Mouse (Mus musculus): ENCODE data around the gene Mmgt1.

DNA sequence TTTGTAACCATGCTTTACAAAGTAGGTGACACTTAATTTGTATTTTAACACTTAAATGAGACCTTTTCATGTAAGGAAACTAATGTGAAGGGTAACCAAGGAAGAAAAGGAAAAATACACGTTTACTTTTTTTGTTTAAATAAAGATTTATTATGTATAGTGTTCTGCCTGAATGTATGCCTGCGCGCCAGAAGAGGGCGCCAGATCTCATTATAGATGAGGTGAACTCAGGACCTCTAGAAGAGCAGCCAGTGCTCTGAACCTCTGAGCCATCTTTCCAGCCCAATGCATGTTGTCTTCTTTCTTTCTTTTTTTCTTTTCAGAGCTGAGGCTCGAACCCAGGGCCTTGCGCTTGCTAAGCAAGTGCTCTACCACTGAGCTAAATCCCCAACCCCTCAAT, 25.4 kb downstream of the Mmgt1 start:
- TF ChIP-seq CTCF (IDR thresholded peaks at IDR 0.05; ENCODE audit: borderline replicate concordance, insufficient read depth, low read length) (no peak), POLR2A (IDR thresholded peaks at IDR 0.05; ENCODE audit: low read depth, low read length) (no peak)

All from embryonic fibroblast, embryonic 13.5 days (primary cell).